Mouse (Mus musculus) cerebellum, postnatal 10 days (tissue): ENCODE measurements around the gene Itgal.
"Not testable (repeated sequence)": the region's sequence is repeated elsewhere in the genome, so short reads cannot be mapped to it uniquely, and the experiment has no call there.

Experiments
- DNase-seq, 2 experiments: peaks; one replicate each; pipeline ENCODE4 v3.0.0; 2021; ENCODE audit warnings: mixed read lengths in 2 of 2

Gene Itgal

DNA sequence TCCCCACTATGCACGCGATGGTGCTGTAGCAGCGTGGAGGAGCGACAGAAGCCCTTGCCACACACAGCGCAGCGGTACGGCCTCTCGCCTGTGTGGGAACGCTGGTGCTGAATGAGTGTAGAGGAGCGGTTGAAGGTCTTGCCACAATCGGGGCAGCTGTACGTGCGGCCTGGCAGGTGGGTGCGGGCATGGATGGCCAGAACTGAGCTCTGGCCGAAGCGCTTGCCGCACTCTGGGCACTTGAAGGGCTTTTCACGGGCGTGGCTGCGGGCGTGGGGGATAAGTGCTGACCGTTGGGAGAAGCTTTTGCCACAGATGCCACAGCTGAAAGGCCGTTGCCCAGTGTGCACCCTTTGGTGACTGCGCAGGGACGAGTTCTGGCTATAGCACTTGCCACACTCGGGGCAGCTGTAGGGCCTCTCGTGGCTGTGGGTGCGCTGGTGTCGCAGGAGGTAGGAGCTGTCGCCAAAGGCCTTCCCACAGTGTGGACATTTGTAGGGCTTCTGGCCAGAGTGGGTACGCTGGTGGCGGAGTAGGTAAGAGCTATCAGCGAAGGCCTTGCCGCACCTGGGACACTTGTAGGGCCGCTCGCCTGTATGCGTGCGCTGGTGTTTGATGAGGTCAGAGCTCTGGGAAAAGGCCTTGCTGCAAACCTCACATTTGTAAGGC, 47.4 kb downstream of the Itgal start:
- DNase-seq = no peak

DNA sequence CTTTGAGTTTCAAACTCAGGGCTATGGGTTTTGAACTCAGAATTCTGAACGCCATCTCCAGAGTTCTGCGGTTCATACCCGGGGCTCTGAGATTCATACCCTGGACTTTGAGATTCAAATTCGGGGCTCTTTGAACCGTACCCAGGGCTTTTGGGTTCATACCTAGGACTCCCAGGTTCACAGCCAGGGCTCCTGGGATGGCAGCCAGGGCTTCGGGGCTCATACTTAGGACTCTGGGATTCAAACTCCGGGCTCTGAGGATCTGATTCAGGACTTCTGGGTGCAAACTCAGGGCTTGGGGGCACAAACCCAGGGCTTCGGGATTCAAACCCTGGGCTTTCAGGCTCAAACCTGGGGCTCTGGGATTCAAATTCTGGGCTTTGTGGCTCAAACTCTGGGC, 48.3 kb downstream of the Itgal start:
- peak in 1 of 2 experiments; percentile 33 for DNase-seq

DNA sequence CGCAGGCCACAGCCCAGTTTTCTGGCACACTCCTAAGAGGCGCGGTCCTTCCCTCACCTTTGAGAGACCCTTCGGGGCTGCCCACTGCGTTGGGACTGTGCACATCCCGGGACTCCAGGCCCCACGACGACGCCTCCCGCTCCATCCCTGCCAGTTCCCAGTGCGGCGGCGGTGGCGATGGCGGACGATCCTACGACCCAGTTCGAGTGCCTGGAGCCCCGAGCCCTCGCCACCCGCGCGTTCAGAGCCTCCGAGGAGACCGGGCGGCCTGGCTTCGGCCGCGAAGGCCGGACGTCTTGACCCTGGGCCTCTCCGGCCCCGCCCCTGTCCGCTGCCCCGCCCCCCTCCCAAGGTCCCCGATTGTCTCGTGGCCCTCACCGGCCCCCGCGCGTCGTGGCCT, 49.0 kb downstream of the Itgal start:
- no peak for DNase-seq

DNA sequence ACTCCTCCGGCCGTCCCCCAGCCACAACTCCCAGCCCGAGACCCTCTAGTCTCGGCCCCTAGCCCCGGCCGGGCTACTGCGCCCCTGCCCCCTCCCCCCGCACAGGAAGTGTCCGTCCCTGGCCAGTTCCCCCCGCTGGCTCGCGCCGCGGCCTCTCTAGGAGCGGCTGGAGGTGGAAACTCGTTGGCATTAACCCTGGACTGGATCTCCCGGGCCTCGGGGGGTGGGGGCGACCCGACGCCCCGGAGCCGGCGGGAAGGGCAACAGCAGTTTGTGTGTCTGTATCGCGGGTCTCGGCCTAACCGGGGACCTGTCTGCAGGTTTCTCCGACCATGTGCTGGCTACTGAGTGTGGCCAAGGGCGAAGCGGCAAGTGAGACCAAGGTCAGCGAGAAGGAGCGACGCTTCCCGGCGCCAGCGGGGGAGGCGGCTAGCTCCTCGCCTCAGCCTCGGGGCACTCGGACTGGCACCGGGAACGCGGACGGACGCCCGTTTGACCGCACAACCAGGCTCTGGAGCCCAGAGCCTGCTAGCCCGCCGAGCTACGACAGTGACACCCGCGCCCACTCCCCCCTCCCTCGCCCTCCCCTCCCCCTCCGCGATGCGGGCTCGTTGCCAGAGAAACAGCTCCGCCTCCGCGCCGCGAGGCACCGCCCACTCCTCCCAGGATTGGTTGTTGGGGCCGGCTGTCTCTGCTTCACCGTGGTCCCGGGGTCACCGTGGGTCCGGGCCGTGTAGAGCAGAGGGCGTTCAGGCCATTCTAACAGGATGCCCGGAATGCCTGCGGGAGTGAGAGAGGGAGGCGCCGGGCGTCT, 49.7 kb downstream of the Itgal start, which contains the start of gene Zfp768:
TSS of gene Zfp768 (minus strand) at position 78 of the 814 bp plus-strand sequence.
- peak; percentile 98 to 99 for DNase-seq

DNA sequence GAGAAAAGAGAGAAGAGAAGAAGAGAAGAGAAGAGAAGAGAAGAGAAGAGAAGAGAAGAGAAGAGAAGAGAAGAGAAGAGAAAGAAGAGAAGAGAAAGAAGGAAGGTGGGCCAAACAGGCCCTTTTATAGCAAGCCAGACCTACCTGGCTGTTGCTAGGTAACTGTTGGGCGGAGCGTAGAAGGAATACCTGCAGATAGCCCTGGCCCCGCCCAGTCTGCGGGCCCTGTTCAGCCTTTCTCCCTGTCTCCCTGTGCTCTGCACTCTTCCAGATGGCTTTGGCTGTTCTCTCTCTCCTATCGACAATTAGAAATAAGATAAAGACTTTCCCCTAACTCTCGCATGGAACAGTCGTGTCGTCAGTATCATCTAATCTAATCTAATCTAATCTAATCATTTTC, 50.6 kb downstream of the Itgal start:
- peak in 1 of 2 experiments; percentile 33 for DNase-seq

DNA sequence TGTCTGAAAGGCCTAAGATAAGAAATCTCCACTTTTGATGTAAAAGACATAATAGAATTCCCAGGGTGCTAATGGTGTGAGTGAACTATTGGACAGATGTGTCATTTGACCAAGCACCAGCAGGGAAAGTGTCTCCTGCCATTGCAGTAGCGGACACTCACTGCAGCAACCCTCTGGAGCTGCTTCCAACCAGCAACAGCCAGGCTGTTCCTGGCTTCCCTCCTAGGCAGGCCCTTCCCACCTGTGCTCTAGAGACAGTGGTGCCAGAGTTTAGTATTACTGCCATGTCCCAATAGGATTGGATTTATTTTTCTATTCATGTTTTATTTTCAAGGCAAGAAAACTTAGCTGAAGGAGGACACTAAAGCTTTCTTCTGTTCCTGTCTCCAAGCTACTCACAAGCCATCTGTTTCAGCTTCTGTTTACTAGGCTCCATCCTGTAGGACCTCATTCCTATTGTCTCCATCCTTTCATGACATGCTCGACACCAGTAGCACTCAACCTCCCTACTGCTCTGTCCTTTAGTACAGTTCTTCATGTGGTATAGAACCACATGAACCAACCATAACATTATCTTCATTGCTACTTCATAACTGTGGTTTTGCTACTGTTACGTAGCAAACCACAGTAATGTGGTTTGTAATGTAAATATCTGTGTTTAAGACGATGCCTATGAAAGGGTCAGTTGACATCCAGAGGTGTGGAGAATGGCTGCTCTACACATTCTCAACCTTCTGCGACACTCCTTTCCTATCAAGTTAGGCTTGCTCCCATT, 55.4 kb downstream of the Itgal start:
- no peak for DNase-seq

DNA sequence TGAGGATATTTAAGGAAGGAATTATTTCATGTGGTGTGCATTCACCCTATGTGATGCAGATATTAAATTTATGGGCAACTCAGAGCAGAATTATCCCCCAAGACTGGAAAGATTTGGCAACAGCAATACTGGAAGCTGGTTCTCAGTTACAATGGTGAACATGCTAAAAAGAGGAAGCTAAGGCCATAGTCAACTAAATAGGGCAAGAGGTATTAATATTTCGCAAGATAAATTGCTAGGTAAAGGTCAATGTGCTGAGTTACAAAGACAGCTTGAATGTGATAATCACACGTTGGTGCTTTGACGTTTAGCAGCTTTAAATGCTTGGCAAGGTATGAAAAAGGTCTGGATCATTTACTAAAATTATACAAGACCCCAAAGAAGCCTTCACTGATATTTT, 59.7 kb downstream of the Itgal start:
- no peak for DNase-seq

DNA sequence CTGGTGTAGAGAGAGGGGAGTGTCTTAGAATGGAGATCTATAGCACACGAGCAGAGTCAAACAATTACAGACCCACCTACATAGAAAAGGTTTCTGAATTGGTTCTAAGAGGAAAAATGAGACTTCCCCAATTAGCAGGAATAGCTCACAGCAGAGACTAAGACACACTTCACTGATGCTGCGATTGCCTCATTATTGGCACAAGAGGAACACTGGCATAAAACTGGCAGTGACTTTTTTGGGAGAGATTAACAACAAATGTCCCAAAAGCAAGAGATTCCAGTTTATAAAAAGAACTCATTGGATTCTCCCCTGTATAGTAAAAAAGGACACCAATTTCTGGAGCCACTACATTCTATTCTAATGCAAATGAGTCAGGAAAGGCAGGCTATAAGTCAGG, 61.8 kb downstream of the Itgal start:
- DNase-seq = no peak

DNA sequence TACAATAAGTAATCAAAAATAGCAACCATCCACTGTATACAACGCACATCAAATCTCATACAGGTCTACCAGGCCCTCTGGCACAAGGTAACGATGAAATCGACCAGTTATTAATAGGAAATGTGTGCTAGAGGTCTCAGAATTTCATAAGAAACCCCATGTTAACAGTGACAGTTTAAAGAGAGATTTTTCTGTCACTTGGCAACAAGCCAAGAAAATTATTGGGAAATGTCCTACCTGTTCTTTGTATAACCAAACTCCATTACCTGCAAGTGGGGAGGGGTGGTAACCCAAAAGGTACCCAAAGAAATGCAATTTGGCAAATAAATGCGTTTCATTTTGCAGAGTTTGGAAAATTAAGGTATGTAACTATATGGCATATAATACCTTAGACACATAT, 62.4 kb downstream of the Itgal start:
- peak in 1 of 2 experiments; percentile 22 for DNase-seq

DNA sequence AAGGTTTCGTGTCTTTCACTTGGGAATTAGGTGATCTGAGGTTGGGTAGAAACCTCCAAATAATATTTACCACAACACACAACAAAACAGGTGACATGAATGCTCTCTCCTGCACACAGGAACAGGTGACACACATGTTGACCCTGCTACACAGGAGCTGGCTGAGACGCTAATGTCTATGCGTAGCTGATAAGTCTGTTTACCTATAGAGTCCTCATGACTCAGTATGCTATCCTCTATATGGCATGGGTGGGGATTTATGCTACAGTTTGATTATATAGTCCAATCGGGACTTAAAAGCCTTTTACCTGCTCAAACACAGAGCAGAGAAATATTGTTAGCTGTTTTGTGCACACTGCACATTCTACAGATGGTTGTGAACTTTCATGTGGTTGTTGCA, 64.2 kb downstream of the Itgal start:
- DNase-seq = no peak

DNA sequence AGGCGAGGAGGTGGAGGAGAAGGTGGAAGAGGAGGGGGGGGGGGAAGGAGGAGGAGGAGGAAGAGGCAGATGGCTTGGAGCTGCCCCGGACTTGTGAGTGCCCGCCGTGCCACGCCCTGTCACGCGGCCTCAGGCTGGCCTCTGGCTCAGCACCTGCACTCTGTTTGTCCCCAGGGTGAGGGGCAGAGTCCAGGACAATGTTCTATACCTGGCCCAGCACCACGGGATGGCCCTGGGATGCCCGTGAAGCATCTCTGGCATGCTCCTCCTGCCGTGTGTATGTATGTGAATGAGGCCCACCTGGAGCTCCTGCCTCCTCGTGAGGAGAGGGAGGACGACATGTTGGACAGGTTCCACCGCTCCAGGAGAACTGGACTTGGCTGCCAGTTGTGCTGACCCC, 65.4 kb downstream of the Itgal start:
- peak; percentile 39 to 44 for DNase-seq

DNA sequence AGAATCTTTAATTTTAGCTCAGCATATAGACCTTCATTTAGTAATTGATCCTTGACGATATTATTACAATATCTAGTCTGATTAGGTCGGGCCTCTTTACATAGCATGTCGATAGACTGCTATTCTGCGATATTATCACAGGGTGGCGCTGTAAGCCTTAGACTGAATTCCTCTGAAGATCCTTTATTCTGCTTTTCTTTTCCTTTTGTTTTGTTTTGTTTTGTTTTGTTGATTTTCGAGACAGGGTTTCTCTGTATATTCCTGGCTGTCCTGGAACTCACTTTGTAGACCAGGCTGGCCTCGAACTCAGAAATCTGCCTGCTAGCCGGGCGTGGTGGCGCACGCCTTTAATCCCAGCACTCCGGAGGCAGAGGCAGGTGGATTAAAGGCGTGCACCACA, 66.4 kb downstream of the Itgal start:
- peak; percentile 52 to 70 for DNase-seq

DNA sequence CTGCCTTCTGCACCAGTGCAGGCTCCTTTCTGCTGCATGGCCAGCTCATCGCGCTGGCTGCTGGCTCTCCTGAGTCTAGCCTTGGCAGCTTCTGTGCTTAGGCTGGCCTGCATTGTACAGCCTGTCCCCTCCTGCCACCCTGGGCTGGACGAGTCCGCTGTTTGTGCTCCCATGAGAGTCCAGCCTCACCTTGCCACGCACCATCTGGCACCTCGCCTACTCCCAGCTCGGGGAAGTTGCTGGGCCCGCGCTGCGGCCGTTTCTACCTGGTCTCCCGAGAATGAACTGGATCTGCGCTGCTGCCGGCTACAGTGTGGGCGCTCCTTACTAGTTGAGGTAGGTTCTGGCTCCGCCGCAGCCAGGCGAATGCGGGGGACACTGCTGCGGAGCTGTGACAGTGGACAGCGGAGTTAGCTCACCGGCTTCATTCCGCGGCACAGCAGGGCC, 67.4 kb downstream of the Itgal start:
- DNase-seq = peak; percentile 71 to 73

DNA sequence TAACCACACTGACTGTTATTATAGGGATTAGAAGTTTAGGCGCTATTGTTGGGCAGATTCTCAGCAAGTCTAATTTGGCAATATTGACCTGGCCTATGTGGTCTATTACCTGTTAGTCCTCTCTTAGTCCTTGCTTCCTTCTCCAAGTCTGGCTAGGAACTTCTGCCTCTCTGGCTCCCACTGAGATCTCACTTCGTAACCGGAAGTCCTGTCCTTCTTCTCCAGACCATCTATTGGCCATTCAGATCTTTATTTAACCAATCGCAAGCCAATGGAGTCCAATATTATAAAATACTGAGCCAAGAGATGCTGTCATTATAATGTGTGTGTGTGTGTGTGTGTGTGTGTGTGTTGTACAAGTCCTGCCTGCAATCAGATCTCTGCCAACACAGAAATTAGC, 68.1 kb downstream of the Itgal start:
- peak; percentile 25 to 56 for DNase-seq

DNA sequence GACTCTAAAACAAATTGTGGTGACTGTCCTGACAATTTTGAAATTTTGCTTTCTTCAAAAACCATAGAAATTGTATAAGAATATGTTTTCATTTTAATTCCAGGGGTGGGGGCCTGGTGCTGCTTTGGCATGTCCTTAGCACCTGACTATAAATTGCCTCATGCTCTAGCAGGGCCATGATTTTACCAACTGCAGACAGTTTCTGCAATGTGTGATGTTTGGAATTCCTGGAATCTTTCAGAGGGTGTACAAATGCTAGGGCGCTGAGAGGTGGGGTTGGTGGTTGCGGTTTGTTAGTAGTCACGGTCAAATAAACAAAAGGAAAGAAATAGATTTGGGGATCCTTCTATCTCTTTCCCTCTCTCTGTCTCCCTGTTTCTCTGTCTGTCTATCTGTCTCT, 70.2 kb downstream of the Itgal start:
- no peak for DNase-seq

DNA sequence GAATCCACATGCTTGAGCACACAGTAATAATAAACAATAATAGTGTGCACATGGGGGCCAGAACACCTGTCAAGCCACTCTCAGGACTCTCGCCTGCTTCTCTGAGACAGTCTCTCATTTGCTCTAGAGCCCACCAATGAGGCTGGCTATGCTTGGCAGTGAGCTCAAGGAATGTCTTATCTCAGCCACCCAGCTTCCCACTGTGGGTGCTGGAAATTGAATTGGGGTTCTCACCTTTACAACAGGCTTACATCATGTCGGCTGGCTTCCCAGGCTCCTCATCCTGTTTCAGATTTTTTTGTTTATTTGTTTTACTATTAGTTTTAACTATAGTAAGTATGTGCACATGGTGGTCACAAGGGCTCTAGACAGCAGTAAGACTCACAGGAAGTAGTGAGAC, 75.2 kb downstream of the Itgal start:
- no peak for DNase-seq

DNA sequence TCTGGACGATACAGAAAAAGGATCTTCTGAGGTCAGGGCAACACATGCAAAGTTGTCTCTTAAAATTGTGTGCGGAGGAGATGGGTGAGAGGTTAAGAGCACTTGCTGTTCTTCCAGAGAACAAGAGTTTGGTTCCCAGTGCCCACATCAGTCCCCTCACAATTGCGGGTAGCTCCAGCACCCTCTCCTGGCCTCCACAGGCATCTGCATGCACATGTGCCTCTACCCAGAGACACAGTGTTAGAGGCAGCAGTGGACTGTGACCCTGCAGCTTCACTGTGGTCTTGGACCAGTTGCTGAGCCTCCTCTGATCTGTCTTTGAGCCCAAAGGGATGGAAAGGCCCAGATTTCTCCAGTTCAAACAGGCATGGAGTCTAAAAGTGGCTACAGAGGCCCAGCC, 75.8 kb downstream of the Itgal start:
- not testable (repeated sequence) for DNase-seq

DNA sequence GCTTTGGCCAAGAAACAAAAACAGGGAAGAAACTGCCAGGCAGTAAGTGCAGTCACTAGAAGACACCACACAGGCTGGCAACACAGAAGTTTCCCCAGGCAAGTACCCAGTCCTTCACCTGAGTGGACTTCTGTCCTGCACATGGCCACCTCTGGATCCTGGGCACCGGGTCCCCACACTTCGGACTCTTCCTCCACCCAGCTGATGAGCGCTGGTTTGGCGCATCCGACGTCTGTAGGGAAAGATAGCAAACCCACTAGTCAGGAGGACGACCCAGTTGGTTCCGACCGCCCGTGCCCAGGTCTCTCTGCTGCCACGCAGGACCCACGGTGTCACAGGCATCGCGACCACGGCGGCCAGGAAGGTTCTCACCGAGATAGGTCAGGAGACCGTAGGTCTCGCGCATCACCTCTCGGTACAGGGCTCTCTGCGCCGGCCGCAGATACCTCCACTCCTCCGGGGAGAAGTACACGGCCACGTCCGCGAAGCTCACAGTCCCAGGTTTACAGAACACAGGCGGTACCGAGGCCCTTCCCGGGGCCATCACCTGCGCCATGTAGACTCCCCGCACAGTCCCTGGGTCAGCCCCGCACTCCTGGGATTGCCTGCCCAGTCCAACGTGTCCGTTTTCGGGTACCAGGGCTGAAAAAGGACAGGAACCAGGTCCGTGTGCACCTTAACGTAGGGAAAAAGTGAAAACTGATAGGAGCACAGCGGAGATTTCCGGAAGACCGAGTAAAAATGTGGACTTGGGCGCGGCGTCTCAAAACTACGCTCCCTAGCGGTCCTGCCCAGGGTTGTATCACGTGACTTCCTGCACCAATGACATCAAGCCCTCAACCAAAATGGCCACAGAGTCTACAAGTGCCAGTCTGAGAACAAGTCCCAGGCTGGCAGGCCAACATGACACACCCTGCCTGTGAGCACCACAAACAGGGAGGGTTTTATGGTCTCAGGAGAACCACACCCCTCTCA, 79.5 kb downstream of the Itgal start, which contains the start of gene Zfp747:
TSS of gene Zfp747 (minus strand) at position 780 of the 975 bp plus-strand sequence.
- DNase-seq = peak; percentile 93 to 94

DNA sequence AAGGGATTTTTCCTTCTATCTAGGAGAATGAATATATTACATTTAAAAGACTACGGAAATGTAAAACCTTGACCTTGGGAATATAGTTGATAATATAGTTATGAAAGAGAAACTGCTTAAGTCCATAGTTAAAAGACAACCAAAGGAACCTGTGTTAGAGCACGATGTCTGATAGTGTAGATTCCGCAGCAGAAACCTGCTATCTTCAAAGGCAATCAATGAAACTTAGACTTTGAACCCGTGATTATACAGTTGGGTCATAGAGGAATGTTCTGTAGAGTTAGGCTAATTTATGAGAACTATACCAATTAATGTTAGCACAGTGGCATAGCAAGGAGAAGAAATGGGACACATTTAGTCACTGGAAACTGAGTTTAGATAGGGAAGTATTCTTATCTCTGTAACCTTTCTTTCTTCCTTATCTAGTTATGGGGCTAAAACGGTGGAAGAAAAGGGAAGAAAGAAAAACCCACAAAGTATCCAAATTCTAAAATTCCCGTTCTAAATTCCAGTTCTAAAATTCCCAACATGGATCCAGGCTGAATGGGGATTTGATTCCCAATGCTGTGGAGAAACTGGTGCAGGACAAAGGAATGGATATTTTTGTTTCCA, 82.4 kb downstream of the Itgal start:
- no peak for DNase-seq
